Mouse (Mus musculus) cortical plate, adult 2 months (tissue): ENCODE data around the gene Olig1.
"Not testable (repeated sequence)": the region's sequence is repeated elsewhere in the genome, so short reads cannot be mapped to it uniquely, and the experiment has no call there.

Experiments
- CTCF ChIP-seq: fragments of 200-500 bp; IDR thresholded peaks from 2 replicates; pipeline ENCODE4 v1.5.1; 2011; ENCODE audit warnings: mild to moderate bottlenecking, control low read depth, low read length; ENCODE audit not compliant: insufficient read depth; ENCODE audit errors: extremely low read depth
- POLR2A ChIP-seq: fragments of 200-500 bp; IDR thresholded peaks from 2 replicates; pipeline ENCODE4 v1.6.1; 2011; ENCODE audit warnings: mild to moderate bottlenecking, low read length, control low read depth; ENCODE audit not compliant: insufficient read depth; ENCODE audit errors: extremely low read depth

- TF ChIP-seq CTCF, POLR2A: not testable (repeated sequence)
Measured at GRCm38 (mm10) chr16:91255419-91256164, 14.0 kb upstream of the Olig1 start.
